Mouse (Mus musculus): Measurements from ENCODE around the gene Bace2. TPM values are rescaled to one million over a fixed set of nuclear protein-coding genes. Genes with fewer than 3 reads are reported as not detected.

Gene Bace2
- polyA plus RNA-seq, 1 experiment from 2014 or later, result 12.2 TPM

GRCm38 (mm10) chr16:97428026-97428425, 71.5 kb downstream of the Bace2 start:
- no peak for DNase-seq
- Histone ChIP-seq H3K4me1 (ENCODE audit: insufficient read depth) (no peaks in the 10 kb centered on the region), H3K9me3 (ENCODE audit: low read depth, low read length) (no peaks in the 10 kb centered on the region), H3K36me3 (ENCODE audit: insufficient read depth) (no peaks in the 10 kb centered on the region), H3K27me3 (ENCODE audit: insufficient read depth, low read length) (no peaks in the 10 kb centered on the region), H3K4me3 (ENCODE audit: low read depth, low read length) (no peak overlapping the region), H3K27ac (ENCODE audit: low read depth) (no peak overlapping the region), H3K9ac (no peak overlapping the region), H3K4me2 (no peak overlapping the region)
- WGBS, result 78% methylated on average over 3 of the region's 3 CpGs
- no peak for TF ChIP-seq CTCF (IDR thresholded peaks at IDR 0.05; ENCODE audit: low read depth)
- no peak for ATAC-seq (ENCODE audit: insufficient read depth)

DNA sequence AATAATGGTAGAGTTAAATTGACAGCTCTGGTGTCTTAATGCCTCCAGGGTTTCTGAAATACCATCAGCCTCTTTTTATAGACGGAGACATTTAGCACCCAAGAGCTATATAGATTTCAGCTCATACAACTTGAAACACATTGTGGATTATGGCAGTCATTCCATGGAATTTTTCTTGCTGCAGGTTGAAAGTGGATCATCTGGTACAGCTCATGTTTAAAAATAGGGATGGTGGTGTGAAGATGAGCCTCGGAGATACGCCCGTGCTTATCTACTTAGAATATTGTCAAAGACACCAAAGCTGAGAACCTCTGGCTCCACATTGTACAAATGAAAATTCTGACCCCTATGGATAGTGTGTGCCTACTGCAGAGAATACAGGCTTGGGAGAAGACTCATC, 73.5 kb downstream of the Bace2 start:
- WGBS, result 83% methylated on average over 4 of the region's 4 CpGs
- DNase-seq (no peak), ATAC-seq (ENCODE audit: insufficient read depth) (no peak)
- H3K9me3 ChIP-seq (ENCODE audit: low read depth, low read length), result no peaks in the 10 kb centered on the region
- H3K4me2 ChIP-seq, result no peak overlapping the region
- no peak overlapping the region for H3K9ac ChIP-seq
- no peak overlapping the region for H3K27ac ChIP-seq (ENCODE audit: low read depth)
- H3K27me3 ChIP-seq (ENCODE audit: insufficient read depth, low read length), result no peaks in the 10 kb centered on the region
- TF ChIP-seq CTCF (IDR thresholded peaks at IDR 0.05; ENCODE audit: low read depth), result no peak
- no peaks in the 10 kb centered on the region for H3K4me1 ChIP-seq (ENCODE audit: insufficient read depth)
- H3K36me3 ChIP-seq (ENCODE audit: insufficient read depth), result no peaks in the 10 kb centered on the region
- no peak overlapping the region for H3K4me3 ChIP-seq (ENCODE audit: low read depth, low read length)

- WGBS, result 70% methylated on average over 4 of the region's 4 CpGs
- H3K9me3 ChIP-seq (ENCODE audit: low read depth, low read length), result no peaks in the 10 kb centered on the region
- no peak overlapping the region for H3K4me3 ChIP-seq (ENCODE audit: low read depth, low read length)
- H3K36me3 ChIP-seq (ENCODE audit: insufficient read depth), result no peaks in the 10 kb centered on the region
- no peaks in the 10 kb centered on the region for H3K4me1 ChIP-seq (ENCODE audit: insufficient read depth)
- no peak for TF ChIP-seq CTCF (IDR thresholded peaks at IDR 0.05; ENCODE audit: low read depth)
- H3K27ac ChIP-seq (ENCODE audit: low read depth), result no peak overlapping the region
- H3K9ac ChIP-seq, result no peak overlapping the region
- no peaks in the 10 kb centered on the region for H3K27me3 ChIP-seq (ENCODE audit: insufficient read depth, low read length)
- ATAC-seq (ENCODE audit: insufficient read depth) (no peak), DNase-seq (peak; percentile 15)
- no peak overlapping the region for H3K4me2 ChIP-seq
These were observed 74.8 kb downstream of the Bace2 start for GRCm38 (mm10) chr16:97431328-97431727.

DNA sequence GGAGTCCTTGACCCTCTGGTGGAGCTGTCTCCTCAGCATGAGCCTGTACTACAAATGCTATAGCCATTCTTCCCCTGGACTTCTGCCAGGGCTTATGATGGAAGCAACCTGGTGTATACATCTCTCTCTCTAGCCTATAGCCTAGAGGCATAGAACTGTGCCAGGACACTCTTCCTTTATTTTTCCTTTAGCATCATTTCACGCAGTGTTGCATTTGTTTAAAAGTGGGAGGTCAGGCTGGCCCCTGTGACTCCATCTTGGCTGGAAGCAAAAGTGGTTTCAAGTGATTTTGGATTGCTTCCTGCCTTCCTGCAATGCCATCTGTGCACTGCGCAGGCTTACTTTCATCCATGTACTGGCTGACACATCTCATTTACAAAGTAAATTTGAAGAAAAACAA, 77.7 kb downstream of the Bace2 start:
- DNase-seq, result peak; percentile 59
- Histone ChIP-seq H3K27me3 (ENCODE audit: insufficient read depth, low read length) (no peaks in the 10 kb centered on the region), H3K4me1 (ENCODE audit: insufficient read depth) (no peaks in the 10 kb centered on the region), H3K9ac (no peak overlapping the region), H3K4me3 (ENCODE audit: low read depth, low read length) (no peak overlapping the region), H3K36me3 (ENCODE audit: insufficient read depth) (no peaks in the 10 kb centered on the region), H3K27ac (ENCODE audit: low read depth) (no peak overlapping the region), H3K4me2 (no peak overlapping the region), H3K9me3 (ENCODE audit: low read depth, low read length) (no peaks in the 10 kb centered on the region)
- peak; percentile 76 for ATAC-seq (ENCODE audit: insufficient read depth)
- TF ChIP-seq CTCF (IDR thresholded peaks at IDR 0.05; ENCODE audit: low read depth), result no peak
- 42% methylated on average over 2 of the region's 2 CpGs for WGBS

GRCm38 (mm10) chr16:97437448-97438056, 81.0 kb downstream of the Bace2 start:
- no peaks in the 10 kb centered on the region for H3K4me1 ChIP-seq (ENCODE audit: insufficient read depth)
- H3K4me2 ChIP-seq, result no peak overlapping the region
- H3K9me3 ChIP-seq (ENCODE audit: low read depth, low read length), result no peaks in the 10 kb centered on the region

GRCm38 (mm10) chr16:97438191-97438590, 81.6 kb downstream of the Bace2 start:
- Histone ChIP-seq H3K4me2 (no peak overlapping the region), H3K27me3 (ENCODE audit: insufficient read depth, low read length) (no peaks in the 10 kb centered on the region), H3K36me3 (ENCODE audit: insufficient read depth) (no peaks in the 10 kb centered on the region), H3K9me3 (ENCODE audit: low read depth, low read length) (no peaks in the 10 kb centered on the region), H3K27ac (ENCODE audit: low read depth) (no peak overlapping the region), H3K4me3 (ENCODE audit: low read depth, low read length) (no peak overlapping the region), H3K9ac (no peak overlapping the region), H3K4me1 (ENCODE audit: insufficient read depth) (no peaks in the 10 kb centered on the region)
- TF ChIP-seq CTCF (IDR thresholded peaks at IDR 0.05; ENCODE audit: low read depth), result no peak
- DNase-seq (no peak), ATAC-seq (ENCODE audit: insufficient read depth) (no peak)
- 61% methylated on average over 3 of the region's 3 CpGs for WGBS

More at GRCm38 (mm10) chr16:97437448-97438056, 81.0 kb downstream of the Bace2 start:
- no peak overlapping the region for H3K4me3 ChIP-seq (ENCODE audit: low read depth, low read length)
- H3K9ac ChIP-seq, result no peak overlapping the region
- no peak for TF ChIP-seq CTCF (IDR thresholded peaks at IDR 0.05; ENCODE audit: low read depth)
- no peaks in the 10 kb centered on the region for H3K27me3 ChIP-seq (ENCODE audit: insufficient read depth, low read length)
- H3K36me3 ChIP-seq (ENCODE audit: insufficient read depth), result no peaks in the 10 kb centered on the region
- ATAC-seq (ENCODE audit: insufficient read depth), result no peak
- no peak overlapping the region for H3K27ac ChIP-seq (ENCODE audit: low read depth)
- DNase-seq, result no peak
- 22% methylated on average over 1 of the region's 1 CpGs for WGBS

GRCm38 (mm10) chr16:97441967-97442366, 85.4 kb downstream of the Bace2 start:
- Histone ChIP-seq H3K27me3 (ENCODE audit: insufficient read depth, low read length) (no peaks in the 10 kb centered on the region), H3K9ac (no peak overlapping the region), H3K4me1 (ENCODE audit: insufficient read depth) (no peaks in the 10 kb centered on the region), H3K4me3 (ENCODE audit: low read depth, low read length) (no peak overlapping the region), H3K36me3 (ENCODE audit: insufficient read depth) (no peaks in the 10 kb centered on the region), H3K9me3 (ENCODE audit: low read depth, low read length) (no peaks in the 10 kb centered on the region), H3K4me2 (no peak overlapping the region), H3K27ac (ENCODE audit: low read depth) (no peak overlapping the region)
- WGBS, result 66% methylated on average over 9 of the region's 9 CpGs
- ATAC-seq (ENCODE audit: insufficient read depth) (no peak), DNase-seq (no peak)
- TF ChIP-seq CTCF (IDR thresholded peaks at IDR 0.05; ENCODE audit: low read depth), result no peak

All from lung, embryonic 14.5 days (tissue).